Mouse (Mus musculus) liver, adult 2 months (tissue): ENCODE data around the gene Tsr1. TPM values are rescaled to one million over a fixed set of nuclear protein-coding genes. Genes with fewer than 3 reads are reported as not detected.
A peak's percentile ranks its signal among the peaks of the same experiment; 100 is the strongest.

ENCODE experiments used
- DNase-seq: peaks from one replicate; pipeline ENCODE4 v3.0.0-alpha.2; 2011; ENCODE audit warnings: low read depth, low spot score; ENCODE audit errors: extremely low read depth
- H3K27ac ChIP-seq: fragments of 200-500 bp; replicated peaks from 2 replicates; pipeline ENCODE4 v1.5.1; 2012; ENCODE audit warnings: low read depth, mild to moderate bottlenecking, control low read depth, inconsistent platforms, low read length; ENCODE audit not compliant: insufficient read depth
- H3K27me3 ChIP-seq: fragments of 200-500 bp; 2 replicates; pipeline ENCODE4 v1.6.1; 2012; ENCODE audit warnings: mild to moderate bottlenecking, moderate library complexity, low read length, inconsistent platforms; ENCODE audit not compliant: control insufficient read depth, insufficient read depth
- H3K36me3 ChIP-seq: fragments of 200-500 bp; 2 replicates; pipeline ENCODE4 v1.6.1; 2012; ENCODE audit warnings: low read length, inconsistent platforms; ENCODE audit not compliant: control insufficient read depth, insufficient read depth
- H3K4me1 ChIP-seq: fragments of 200-500 bp; 2 replicates; pipeline ENCODE4 v1.6.1; 2011; ENCODE audit warnings: low read length; ENCODE audit not compliant: control insufficient read depth, insufficient read depth
- H3K4me3 ChIP-seq: fragments of 200-500 bp; 2 replicates; pipeline ENCODE4 v1.5.1; 2011; ENCODE audit warnings: low read depth, mild to moderate bottlenecking, control low read depth, low read length, moderate library complexity; ENCODE audit not compliant: insufficient read depth
- H3K79me2 ChIP-seq: fragments of 200-500 bp; 2 replicates; pipeline ENCODE4 v1.6.1; 2012; ENCODE audit warnings: inconsistent platforms, mild to moderate bottlenecking, low read length, moderate library complexity; ENCODE audit not compliant: control insufficient read depth, insufficient read depth
- H3K9ac ChIP-seq: fragments of 200-500 bp; 2 replicates; pipeline ENCODE4 v1.6.1; 2012; ENCODE audit warnings: low read depth, mild to moderate bottlenecking, control low read depth, inconsistent platforms, low read length
- CTCF ChIP-seq: fragments of 200-500 bp; IDR thresholded peaks from 2 replicates; pipeline ENCODE4 v1.5.1; 2011; ENCODE audit warnings: low read depth, low read length, control low read depth
- POLR2A ChIP-seq: fragments of 200-500 bp; IDR thresholded peaks from 2 replicates; pipeline ENCODE4 v1.6.1; 2011; ENCODE audit warnings: low read length, control low read depth; ENCODE audit not compliant: insufficient read depth; ENCODE audit errors: extremely low read depth
- WGBS: fragments of 180-500 bp; shearing (Covaris S2); methylation state at CpG from one replicate; pipeline ENCODE4 v1.1.7; 2018; 5-methylcytosine and 5-hydroxymethylcytosine counted together
- polyA plus RNA-seq: library from polyadenylated mRNA; depleted of rRNA; stranded (reverse); fragments of >200 nt; gene quantifications from 2 replicates; pipeline ENCODE4 v1.2.3, GENCODE M21; 2012
- total RNA-seq: library from RNA; depleted of rRNA; stranded (reverse); fragments of >200 nt; gene quantifications from 2 replicates; pipeline ENCODE4 v1.2.3, GENCODE M21; 2014

The Tsr1 gene
- total and polyA plus RNA-seq, 2 experiments = 4.9 to 9.0 TPM

DNA sequence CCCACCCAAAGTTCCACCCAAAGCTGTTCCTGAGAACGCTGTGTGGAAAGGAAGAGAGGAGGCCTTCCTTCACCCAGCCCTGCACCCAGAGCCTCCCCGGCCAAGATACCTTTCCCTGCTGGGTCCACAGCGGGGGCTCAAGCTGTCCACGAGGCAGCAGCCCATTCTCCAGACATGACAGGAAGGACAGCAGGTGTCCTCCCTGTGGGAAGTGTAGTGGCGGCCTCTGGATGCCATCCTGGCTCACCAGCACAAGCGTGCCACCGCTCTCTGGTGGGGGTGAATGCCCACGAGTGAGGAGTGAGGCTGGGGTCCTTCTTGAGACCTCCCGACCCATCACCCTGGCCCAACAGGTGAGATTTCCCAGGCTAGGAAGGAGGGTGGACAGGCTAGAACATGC lies 32.6 kb upstream of the Tsr1 start:
- TF ChIP-seq CTCF = no peak
- no peak for TF ChIP-seq POLR2A
- DNase-seq = no peak
- Histone ChIP-seq H3K4me1 (peaks cover 16% of the 10 kb centered on the region), H3K36me3 (no peaks in the 10 kb centered on the region), H3K4me3 (no peak overlapping the region), H3K9ac (no peak overlapping the region), H3K27me3 (no peaks in the 10 kb centered on the region), H3K79me2 (no peaks in the 10 kb centered on the region), H3K27ac (no peak overlapping the region)
- 94% methylated on average over 9 of the region's 9 CpGs for WGBS

DNA sequence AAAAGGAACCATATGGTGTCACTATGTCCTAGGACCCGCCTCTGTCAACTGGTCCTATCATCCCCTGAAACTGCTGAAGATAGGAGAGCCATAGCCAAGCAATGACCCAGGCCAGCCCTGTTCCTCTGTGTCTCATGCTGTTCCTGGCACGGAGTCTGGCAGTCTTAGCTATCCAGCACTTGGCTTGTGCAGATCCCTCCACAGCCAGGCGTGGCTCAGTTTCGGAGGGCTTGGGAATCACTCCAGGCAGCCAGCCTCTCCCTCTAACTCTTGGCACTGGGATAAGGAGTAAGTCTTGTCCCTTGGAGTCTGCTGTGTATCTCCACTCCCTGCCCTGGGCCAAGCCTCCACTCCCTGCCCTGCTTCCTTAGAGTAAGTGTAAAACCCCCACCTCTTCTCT lies 31.2 kb upstream of the Tsr1 start:
- 53% methylated on average over 4 of the region's 4 CpGs for WGBS
- Histone ChIP-seq H3K9ac (no peak overlapping the region), H3K27me3 (no peaks in the 10 kb centered on the region), H3K4me3 (no peak overlapping the region), H3K79me2 (no peaks in the 10 kb centered on the region), H3K36me3 (no peaks in the 10 kb centered on the region), H3K27ac (no peak overlapping the region), H3K4me1 (peaks cover 16% of the 10 kb centered on the region)
- peak; percentile 55 for DNase-seq
- TF ChIP-seq CTCF (no peak), POLR2A (no peak)

DNA sequence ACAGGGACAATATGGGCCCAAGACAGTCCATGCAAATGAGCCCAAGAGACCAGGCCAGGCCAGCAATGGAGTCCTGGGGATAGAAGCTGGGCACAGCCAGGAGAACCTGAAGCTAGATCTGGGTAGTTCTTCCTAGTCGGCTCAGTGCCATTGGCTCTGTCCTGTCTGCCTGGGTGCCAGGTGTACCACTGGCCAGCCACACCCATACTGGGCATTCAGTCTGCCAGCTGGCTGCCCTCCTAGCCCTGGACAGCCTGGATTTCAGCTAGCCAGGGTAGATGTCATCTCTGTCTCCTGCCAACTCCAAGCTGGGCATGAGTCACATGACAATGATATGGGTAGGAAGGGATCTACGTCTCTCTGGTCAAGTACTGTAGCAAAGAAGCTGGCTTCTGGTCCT lies 30.7 kb upstream of the Tsr1 start:
- 27% methylated on average over 2 of the region's 2 CpGs for WGBS
- Histone ChIP-seq H3K27ac (no peak overlapping the region), H3K79me2 (no peaks in the 10 kb centered on the region), H3K4me3 (no peak overlapping the region), H3K4me1 (peaks cover 19% of the 10 kb centered on the region), H3K9ac (no peak overlapping the region), H3K36me3 (no peaks in the 10 kb centered on the region), H3K27me3 (no peaks in the 10 kb centered on the region)
- TF ChIP-seq CTCF (no peak), POLR2A (no peak)
- peak; percentile 99 for DNase-seq

GRCm38 (mm10) chr11:74868046-74868760 lies 29.7 kb upstream of the Tsr1 start:
- H3K9ac ChIP-seq = no peak overlapping the region
- H3K27ac ChIP-seq = no peak overlapping the region
- no peak overlapping the region for H3K4me3 ChIP-seq
- WGBS = 62% methylated on average over 13 of the region's 13 CpGs
- H3K4me1 ChIP-seq = peaks cover 20% of the 10 kb centered on the region
- peak; percentile 90 for DNase-seq
- H3K27me3 ChIP-seq = no peaks in the 10 kb centered on the region
- no peaks in the 10 kb centered on the region for H3K36me3 ChIP-seq
- no peaks in the 10 kb centered on the region for H3K79me2 ChIP-seq
- TF ChIP-seq POLR2A (no peak), CTCF (no peak)

GRCm38 (mm10) chr11:74869603-74870002 lies 28.3 kb upstream of the Tsr1 start:
- 68% methylated on average over 6 of the region's 6 CpGs for WGBS
- no peak for TF ChIP-seq POLR2A
- TF ChIP-seq CTCF = no peak
- DNase-seq = no peak
- no peak overlapping the region for H3K4me3 ChIP-seq
- no peaks in the 10 kb centered on the region for H3K79me2 ChIP-seq
- no peaks in the 10 kb centered on the region for H3K27me3 ChIP-seq
- no peak overlapping the region for H3K9ac ChIP-seq
- H3K4me1 ChIP-seq = peaks cover 20% of the 10 kb centered on the region
- H3K36me3 ChIP-seq = no peaks in the 10 kb centered on the region
- no peak overlapping the region for H3K27ac ChIP-seq

DNA sequence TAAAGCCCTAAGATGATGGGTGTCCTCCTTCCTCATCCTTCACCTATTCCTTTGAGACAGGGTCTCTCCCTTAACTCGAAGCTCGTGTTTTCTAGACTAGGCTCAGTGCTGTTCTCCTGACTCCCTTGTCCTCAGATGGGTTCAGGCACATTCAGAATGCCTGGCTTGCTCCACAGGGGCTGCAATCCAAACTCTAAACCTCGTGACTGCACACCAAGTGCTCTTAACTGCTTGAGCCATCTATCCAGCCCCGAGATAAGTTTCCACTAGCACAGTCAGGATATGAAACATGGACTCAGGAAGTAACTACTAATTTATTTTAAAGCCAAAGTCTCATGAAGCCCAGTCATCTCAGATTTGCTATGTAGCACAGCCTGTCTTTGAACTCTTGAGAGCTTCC lies 27.3 kb upstream of the Tsr1 start:
- no peaks in the 10 kb centered on the region for H3K79me2 ChIP-seq
- H3K27me3 ChIP-seq = no peaks in the 10 kb centered on the region
- no peak overlapping the region for H3K4me3 ChIP-seq
- no peak overlapping the region for H3K9ac ChIP-seq
- no peak overlapping the region for H3K27ac ChIP-seq
- 70% methylated on average over 4 of the region's 4 CpGs for WGBS
- no peaks in the 10 kb centered on the region for H3K36me3 ChIP-seq
- peak; percentile 34 for DNase-seq
- H3K4me1 ChIP-seq = peaks cover 20% of the 10 kb centered on the region
- TF ChIP-seq POLR2A = no peak
- TF ChIP-seq CTCF = no peak
